Mouse (Mus musculus): Measurements from ENCODE around the gene Uqcr10.

DNA sequence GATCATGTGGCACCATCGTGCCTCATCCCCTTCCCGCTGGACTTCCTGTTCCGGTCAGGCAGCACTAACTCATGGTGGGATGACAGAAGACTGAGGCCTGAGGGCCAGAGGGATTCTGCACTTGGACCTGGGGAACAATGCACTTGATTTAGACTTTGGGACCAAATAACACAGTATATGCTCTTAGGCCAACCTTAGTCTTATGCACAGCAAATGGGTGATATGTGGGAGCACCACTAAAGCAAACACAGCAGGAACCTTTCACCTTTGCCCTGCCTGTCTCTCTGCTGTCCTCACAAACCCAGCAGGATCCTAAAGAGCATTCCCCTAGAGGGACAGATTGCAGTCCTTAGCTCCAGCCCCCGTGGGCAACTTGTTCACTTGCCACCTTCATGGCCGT lies 36.6 kb upstream of the Uqcr10 start:
- TF ChIP-seq CTCF (IDR thresholded peaks at IDR 0.05; ENCODE audit: low read depth, low read length) (no peak), POLR2A (IDR thresholded peaks at IDR 0.05; ENCODE audit: borderline replicate concordance, low read depth, low read length) (no peak)
